Mouse (Mus musculus) bone marrow macrophage, adult 2 months (primary cell): ENCODE measurements around the gene Chrm4. TPM values are rescaled to one million over a fixed set of nuclear protein-coding genes. Genes with fewer than 3 reads are reported as not detected.
A peak's percentile ranks its signal among the peaks of the same experiment; 100 is the strongest.

ENCODE experiments used
- H3K27ac ChIP-seq: 2 replicates; pipeline ENCODE4 v1.5.1; 2012; ENCODE audit warnings: low read depth, low read length; ENCODE audit not compliant: insufficient read depth
- H3K4me1 ChIP-seq: 2 replicates; pipeline ENCODE4 v1.6.1; 2012; ENCODE audit warnings: low read length; ENCODE audit not compliant: control insufficient read depth, insufficient read depth
- H3K4me3 ChIP-seq: 2 replicates; pipeline ENCODE4 v1.5.1; 2012; ENCODE audit warnings: mild to moderate bottlenecking, low read length, moderate library complexity; ENCODE audit not compliant: insufficient read depth
- CTCF ChIP-seq: IDR thresholded peaks from 2 replicates; pipeline ENCODE4 v1.5.1; 2012; ENCODE audit warnings: low read depth, mild to moderate bottlenecking, low read length, moderate library complexity
- POLR2A ChIP-seq: IDR thresholded peaks from 2 replicates; pipeline ENCODE4 v1.6.1; 2012; ENCODE audit warnings: mild to moderate bottlenecking, low read depth, low read length, borderline replicate concordance
- polyA plus RNA-seq: library from polyadenylated mRNA; stranded (reverse); fragments of >200 nt; gene quantifications from 2 replicates; pipeline ENCODE4 v1.2.4, GENCODE M21; 2012; ENCODE audit not compliant: missing spikeins, insufficient read depth, insufficient read length

Chrm4 gene
- polyA plus RNA-seq, 1 experiment, result not detected

GRCm38 (mm10) chr2:91929936-91930335 is 2.9 kb downstream of the Chrm4 start:
- peaks cover 17% of the 10 kb centered on the region for H3K4me1 ChIP-seq

DNA sequence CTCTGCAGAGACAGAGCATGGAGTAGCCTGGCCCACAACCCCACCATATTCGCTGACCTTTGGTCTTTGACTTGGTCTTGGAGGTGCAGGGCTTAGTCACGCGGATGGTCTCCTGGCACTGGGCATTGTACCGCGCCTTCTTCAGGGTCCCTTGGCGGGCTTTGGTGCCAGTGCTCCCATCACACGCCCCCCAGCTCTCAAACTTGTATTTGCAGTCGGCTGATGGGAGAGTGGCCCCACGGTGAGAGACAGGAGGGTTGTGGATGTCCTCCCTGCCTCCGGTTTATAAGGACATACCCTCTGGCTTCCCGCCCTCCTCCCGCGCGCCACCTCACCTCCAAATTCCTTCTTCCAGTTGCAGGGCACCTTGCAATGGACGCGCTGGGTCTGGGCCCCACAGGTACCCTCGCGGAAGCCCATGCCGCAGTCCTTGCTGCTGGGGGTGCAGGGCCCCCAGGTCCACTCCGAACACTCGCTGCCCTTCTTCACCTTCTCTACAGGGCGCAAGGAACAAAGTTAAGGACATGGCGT is 3.8 kb downstream of the Chrm4 start:
- H3K4me3 ChIP-seq, result no peak overlapping the region
- H3K27ac ChIP-seq, result no peak overlapping the region
- peaks cover 14% of the 10 kb centered on the region for H3K4me1 ChIP-seq
- TF ChIP-seq POLR2A, result no peak
- TF ChIP-seq CTCF, result no peak

More at GRCm38 (mm10) chr2:91929936-91930335, 2.9 kb downstream of the Chrm4 start:
- no peak overlapping the region for H3K4me3 ChIP-seq
- TF ChIP-seq CTCF (peak; percentile 77), POLR2A (no peak)
- H3K27ac ChIP-seq, result no peak overlapping the region

- no peak overlapping the region for H3K4me3 ChIP-seq
- no peak overlapping the region for H3K27ac ChIP-seq
- peaks cover 14% of the 10 kb centered on the region for H3K4me1 ChIP-seq
- no peak for TF ChIP-seq CTCF
- TF ChIP-seq POLR2A, result no peak
Measured at GRCm38 (mm10) chr2:91931328-91932159, 4.5 kb downstream of the Chrm4 start.

DNA sequence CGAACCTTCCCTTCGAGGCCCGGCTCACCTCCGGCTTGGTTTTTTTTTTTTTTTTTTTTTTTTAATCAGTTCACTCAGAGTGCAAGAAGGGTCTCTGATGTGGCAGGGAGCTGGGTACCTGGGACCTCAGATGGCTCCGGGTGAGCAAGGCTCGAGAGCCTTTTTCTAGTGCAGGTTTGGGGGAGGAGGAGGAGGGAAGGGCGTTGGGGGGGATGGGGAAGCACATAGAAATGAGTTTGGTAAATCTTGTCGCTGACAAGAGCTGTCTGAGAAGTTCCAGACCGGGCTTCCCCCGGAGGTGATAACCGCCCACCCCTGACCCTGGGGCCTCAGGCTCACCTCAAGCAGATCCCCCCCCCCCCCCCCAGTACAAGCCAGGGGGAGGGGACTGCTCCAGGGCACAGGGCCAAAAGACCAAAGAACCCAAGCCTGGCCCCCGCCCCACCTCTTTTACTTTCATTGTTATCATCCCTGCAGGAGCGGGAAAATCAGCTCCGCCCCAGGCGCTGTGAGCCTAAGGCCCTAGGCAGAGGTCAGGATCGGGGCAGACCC is 5.2 kb downstream of the Chrm4 start, which contains the start of gene Mdk:
Mdk (minus strand) TSS at position 138 of the 552 bp plus-strand sequence.
- Histone ChIP-seq H3K4me3 (no peak within 1 kb of the TSS), H3K27ac (no peak within 1 kb of the TSS), H3K4me1 (peaks cover 14% of the 10 kb centered on the region)
- TF ChIP-seq POLR2A (no peak), CTCF (no peak)

GRCm38 (mm10) chr2:91932737-91933350 is 5.8 kb downstream of the Chrm4 start:
- H3K27ac ChIP-seq, result no peak overlapping the region
- H3K4me1 ChIP-seq, result peaks cover 11% of the 10 kb centered on the region
- TF ChIP-seq CTCF, result no peak
- TF ChIP-seq POLR2A, result no peak
- no peak overlapping the region for H3K4me3 ChIP-seq

DNA sequence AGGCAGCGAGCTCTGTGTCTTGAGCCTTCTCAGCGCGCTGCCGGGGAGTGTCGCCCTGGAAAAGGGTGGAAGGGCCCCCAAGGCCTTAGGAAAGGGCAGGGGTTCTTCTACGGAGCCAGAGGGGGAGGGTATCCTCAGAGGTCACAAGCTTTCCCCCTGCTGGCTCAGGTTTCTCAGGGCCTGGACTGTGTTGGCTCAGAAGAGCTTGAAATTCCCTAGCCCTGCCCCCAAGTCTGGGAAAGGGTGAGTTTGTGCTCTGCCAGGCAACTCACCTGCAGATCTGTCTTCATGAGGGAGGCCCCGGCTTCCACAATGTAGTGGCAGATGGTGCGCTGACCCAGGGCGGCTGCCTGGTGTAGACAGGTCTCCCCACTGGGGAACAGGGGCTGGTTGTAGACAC is 6.4 kb downstream of the Chrm4 start:
- TF ChIP-seq CTCF, result no peak
- TF ChIP-seq POLR2A, result no peak
- no peak overlapping the region for H3K4me3 ChIP-seq
- H3K4me1 ChIP-seq, result peaks cover 8% of the 10 kb centered on the region
- no peak overlapping the region for H3K27ac ChIP-seq

DNA sequence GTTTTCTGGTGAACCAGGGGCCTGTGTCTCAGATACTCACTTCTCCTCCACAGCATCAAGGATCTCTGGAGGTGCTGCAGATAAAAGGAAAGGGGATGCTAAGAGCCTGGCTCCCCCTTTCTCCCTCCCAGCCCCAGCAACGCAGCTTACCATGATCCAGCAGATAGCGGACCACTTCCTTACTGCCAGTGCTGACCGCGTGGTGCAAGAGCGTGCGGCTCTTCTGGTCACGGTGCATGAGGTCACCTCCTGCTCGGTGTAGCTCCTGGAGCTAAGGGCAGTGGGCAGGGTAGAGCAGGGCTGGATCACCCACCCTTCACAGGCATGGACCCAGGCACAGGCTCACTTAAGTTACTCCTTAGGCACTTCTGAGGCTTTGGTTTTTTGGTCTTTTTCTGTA is 7.0 kb downstream of the Chrm4 start:
- no peak overlapping the region for H3K4me3 ChIP-seq
- no peak for TF ChIP-seq POLR2A
- no peak for TF ChIP-seq CTCF
- H3K4me1 ChIP-seq, result peaks cover 8% of the 10 kb centered on the region
- no peak overlapping the region for H3K27ac ChIP-seq

GRCm38 (mm10) chr2:91934826-91935525 is 7.9 kb downstream of the Chrm4 start:
- peaks cover 8% of the 10 kb centered on the region for H3K4me1 ChIP-seq
- no peak overlapping the region for H3K27ac ChIP-seq
- no peak overlapping the region for H3K4me3 ChIP-seq
- TF ChIP-seq CTCF (no peak), POLR2A (no peak)

- peaks cover 8% of the 10 kb centered on the region for H3K4me1 ChIP-seq
- no peak overlapping the region for H3K27ac ChIP-seq
- TF ChIP-seq CTCF (no peak), POLR2A (no peak)
- no peak overlapping the region for H3K4me3 ChIP-seq
Measured at GRCm38 (mm10) chr2:91936154-91936553, 9.1 kb downstream of the Chrm4 start.
